Mouse (Mus musculus): ENCODE data around the gene Dydc2.

GRCm38 (mm10) chr14:41087509-41087908, 18.5 kb upstream of the Dydc2 start:
- TF ChIP-seq GATA1 (IDR thresholded peaks at IDR 0.05; ENCODE audit: borderline replicate concordance, low read length) = no peak
- no peak for TF ChIP-seq FLI1 (IDR thresholded peaks at IDR 0.05; ENCODE audit: low read length)
